ENCODE assay signal across 8 mouse cellular contexts in the genomic region with DNA sequence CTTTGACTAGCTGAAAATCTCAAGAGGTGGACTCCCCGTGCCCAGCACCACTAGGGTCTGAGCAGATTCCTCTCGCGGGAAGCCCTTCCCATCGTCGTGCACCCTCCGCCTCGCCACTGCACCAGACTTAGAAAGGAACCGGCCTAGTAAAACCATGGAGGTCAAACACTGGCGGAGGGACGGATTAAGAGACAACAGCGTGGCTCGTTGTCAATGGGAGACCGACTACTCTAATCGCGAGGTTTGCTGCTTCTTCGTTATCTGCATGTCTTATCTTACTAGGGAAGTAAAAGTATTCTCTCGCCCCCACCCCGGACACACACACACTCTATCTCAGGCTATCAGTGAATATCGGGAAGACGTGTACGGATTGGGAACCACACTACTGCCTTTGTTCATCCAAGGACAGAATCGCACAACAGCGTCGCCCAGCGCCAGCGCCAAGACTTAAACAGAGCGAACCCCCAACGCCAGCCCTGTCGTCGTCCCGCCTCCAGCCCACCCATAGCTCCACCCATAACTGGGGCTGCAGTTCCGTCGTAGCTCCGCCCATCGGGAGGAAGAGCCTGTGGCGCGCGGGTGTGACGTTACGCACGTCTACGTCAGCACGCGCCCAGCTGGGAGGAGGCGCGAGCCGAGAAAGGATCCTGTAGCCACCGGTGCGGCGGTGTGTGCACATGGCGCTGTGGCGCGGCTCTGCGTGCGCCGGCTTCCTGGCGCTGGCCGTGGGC. TPM values are rescaled to one million over a fixed set of nuclear protein-coding genes. Genes with fewer than 3 reads are reported as not detected.
DNase-seq lines count a peak whose midpoint lies in the region; ATAC-seq and TF ChIP-seq lines count a peak whose summit lies in the region.

A gene (plus strand): TSS at position 602 of the 731 bp plus-strand sequence.

- TF ChIP-seq CTCF in lung, adult 2 months (IDR thresholded peaks at IDR 0.05; ENCODE audit: insufficient read depth, low read length): peak; percentile 56

- peak within 1 kb of the TSS; percentile 94 for H3K9ac ChIP-seq in ES-E14 (ENCODE audit: insufficient read depth, low read depth, low read length, poor library complexity, severe bottlenecking)
- peak within 1 kb of the TSS; percentile 85 for H3K9ac ChIP-seq in forebrain, embryonic 15.5 days (replicated peaks)

- peaks cover 2% of the 10 kb centered on the region; the same call in 1 of the 2 replicates for H3K36me3 ChIP-seq in ES-E14 (ENCODE audit: control insufficient read depth, insufficient read depth, low read length, poor library complexity, severe bottlenecking)
- no peaks in the 10 kb centered on the region for H3K36me3 ChIP-seq in forebrain, embryonic 15.5 days

- DNase-seq in ES-E14 (ENCODE audit: low read depth, low spot score): peak; percentile 98
- peak; percentile 99 for DNase-seq in cerebellum, adult 11-12 months
- peak; percentile 97 for DNase-seq in heart, postnatal 25 days (ENCODE audit: low spot score)
- peak; percentile 99 for DNase-seq in layer of hippocampus, adult 18-20 months (ENCODE audit: low spot score in 2 of 2)
- DNase-seq in lung, adult 2 months: peak; percentile 98
- peak; percentile 97 to 98 for DNase-seq in thymus, adult 18-20 months

- in situ Hi-C loops in ES-E14 (cut with MboI; ENCODE audit: low sequenced_read_pairs in 2 of 2, unreplicated experiment in 2 of 2): no loop called here

- ATAC-seq in forebrain, embryonic 15.5 days (replicated peaks): peak; percentile 98
- peak; percentile 95 for ATAC-seq in neutrophil, adult 5-6 weeks (ENCODE audit: extremely low read depth, insufficient number of reproducible peaks, low FRiP score, poor library complexity, severe bottlenecking)

- under 1% methylated on average over 58 of the region's 58 CpGs for WGBS in forebrain, embryonic 15.5 days
- under 1% methylated on average over 58 of the region's 58 CpGs for WGBS in lung, adult 2 months

- H3K4me2 ChIP-seq in forebrain, embryonic 15.5 days (replicated peaks): peak within 1 kb of the TSS; percentile 71

- TF ChIP-seq POLR2A in lung, adult 2 months (IDR thresholded peaks at IDR 0.05; ENCODE audit: borderline replicate concordance, extremely low read depth, low read depth, low read length): peak; percentile 91

- no peaks in the 10 kb centered on the region for H3K9me3 ChIP-seq in ES-E14 (ENCODE audit: control insufficient read depth, insufficient read depth, low read depth, low read length)
- H3K9me3 ChIP-seq in forebrain, embryonic 15.5 days: no peaks in the 10 kb centered on the region

- peak within 1 kb of the TSS; percentile 82 for H3K4me3 ChIP-seq in ES-E14 (ENCODE audit: insufficient read depth in 1 of 2, low read depth in 1 of 2, low read length in 2 of 2, poor library complexity in 1 of 2, severe bottlenecking in 1 of 2)
- peak within 1 kb of the TSS; percentile 91 for H3K4me3 ChIP-seq in forebrain, embryonic 15.5 days
- peak within 1 kb of the TSS; percentile 71 for H3K4me3 ChIP-seq in lung, adult 2 months (replicated peaks; ENCODE audit: extremely low read depth, low read depth, low read length)

- intact Hi-C loops in heart, postnatal 25 days (cut with DNase I): no loop called here

- H3K4me1 ChIP-seq in ES-E14 (ENCODE audit: control insufficient read depth in 2 of 2, insufficient read depth in 2 of 2, low read length in 2 of 2, poor library complexity in 1 of 2): peaks cover 0 to 1% of the 10 kb centered on the region in 2 experiments; a peak in 3 of 4 replicates
- H3K4me1 ChIP-seq in forebrain, embryonic 15.5 days: peaks cover 14% of the 10 kb centered on the region
- H3K4me1 ChIP-seq in lung, adult 2 months (ENCODE audit: control insufficient read depth, insufficient read depth, low read length): no peaks in the 10 kb centered on the region; the same call in 1 of the 2 replicates

- H3K27ac ChIP-seq in ES-E14 (ENCODE audit: insufficient read depth, low read depth, low read length, poor library complexity, severe bottlenecking): peak within 1 kb of the TSS; percentile 73
- peak within 1 kb of the TSS; percentile 89 for H3K27ac ChIP-seq in forebrain, embryonic 15.5 days (replicated peaks)

- no peaks in the 10 kb centered on the region for H3K27me3 ChIP-seq in forebrain, embryonic 15.5 days

TF ChIP-seq in ES-E14, 5 proteins besides CTCF, POLR2A, EP300 and RAD21:
- TF ChIP-seq HCFC1 (IDR thresholded peaks at IDR 0.05; ENCODE audit: borderline replicate concordance, insufficient read depth, low read length): peak; percentile 75
- peak; percentile 74; the same call in 1 of the 2 replicates for TF ChIP-seq CHD2 (IDR thresholded peaks at IDR 0.05; ENCODE audit: low read depth, low read length)
- no peak for TF ChIP-seq ZC3H11A (IDR thresholded peaks at IDR 0.05; ENCODE audit: borderline replicate concordance, low read depth, low read length)
- TF ChIP-seq MAFK (IDR thresholded peaks at IDR 0.05; ENCODE audit: insufficient read depth, low read depth, low read length): 0 out of 2 replicates have a peak, but pooled peaks have one; percentile 2
- TF ChIP-seq ZNF384 (IDR thresholded peaks at IDR 0.05; ENCODE audit: low read depth, low read length): no peak

RNA-seq across cellular contexts. Expression of the gene that starts here (rescaled TPM):
- 65.7 and 91.3 TPM in 2 replicates for total RNA-seq in ES-E14 (2012; rRNA removed)
- 19.1 and 22.7 TPM in 2 replicates for polyA plus RNA-seq in forebrain, embryonic 15.5 days (2015; fragmentation: Nextera tagmentation; extraction: Ambion mirVana)
- 1 to 10 TPM; 7.5 to 8.3 TPM for total RNA-seq in heart, postnatal 25 days (2021)
- 10 to 100 TPM; 16.4 to 16.9 TPM for total RNA-seq in layer of hippocampus, adult 18-20 months (2021)
- 10.6 and 13.8 TPM in 2 replicates for polyA plus RNA-seq in lung, adult 2 months (2012; rRNA removed)
- 54.1 and 58.5 TPM in 2 replicates for total RNA-seq in neutrophil, adult 5-6 weeks (2017)

Comparison
In these comparisons a context has a peak if more than half of its experiments do, and no peak if none do; other contexts are left out.
1. Peak in every context shown above with its lines: DNase-seq, ATAC-seq, H3K4me3 ChIP-seq and H3K27ac ChIP-seq.